Mouse (Mus musculus) neural tube, embryonic 13.5 days (tissue): ENCODE measurements around the gene Kcnv2. TPM values are rescaled to one million over a fixed set of nuclear protein-coding genes. Genes with fewer than 3 reads are reported as not detected.

Source experiments
- ATAC-seq: fragments of 200-750 bp; cut with Nextera tagmentation; 2 replicates; pipeline ENCODE4 v1.8.0; 2017; ENCODE audit warnings: low read depth, mild to moderate bottlenecking, moderate TSS enrichment, moderate library complexity
- H3K27ac ChIP-seq: fragments of 300-500 bp; sonication (generic); replicated peaks from 2 replicates; pipeline ENCODE4 v1.5.1; 2015; ENCODE audit warnings: moderate library complexity, mild to moderate bottlenecking, inconsistent platforms
- H3K27me3 ChIP-seq: fragments of 300-500 bp; sonication (generic); 2 replicates; pipeline ENCODE4 v1.6.1; 2015; ENCODE audit warnings: mild to moderate bottlenecking, inconsistent platforms
- H3K36me3 ChIP-seq: fragments of 300-500 bp; sonication (generic); 2 replicates; pipeline ENCODE4 v1.6.1; 2015; ENCODE audit warnings: mild to moderate bottlenecking, inconsistent platforms
- H3K4me1 ChIP-seq: fragments of 300-500 bp; sonication (generic); replicated peaks from 2 replicates; pipeline ENCODE4 v1.6.1; 2015; ENCODE audit warnings: inconsistent platforms
- H3K4me2 ChIP-seq: fragments of 300-500 bp; sonication (generic); 2 replicates; pipeline ENCODE4 v1.6.1; 2015; ENCODE audit warnings: inconsistent platforms, mild to moderate bottlenecking, moderate library complexity
- H3K4me3 ChIP-seq: fragments of 300-500 bp; sonication (generic); 2 replicates; pipeline ENCODE4 v1.5.1; 2015; ENCODE audit warnings: mild to moderate bottlenecking, inconsistent platforms
- H3K9ac ChIP-seq: fragments of 300-500 bp; sonication (generic); 2 replicates; pipeline ENCODE4 v1.6.1; 2015; ENCODE audit warnings: moderate library complexity, mild to moderate bottlenecking, inconsistent platforms
- H3K9me3 ChIP-seq: fragments of 300-500 bp; sonication (generic); 2 replicates; pipeline ENCODE4 v1.6.1; 2016; ENCODE audit warnings: inconsistent platforms
- WGBS: fragments of 180-500 bp; shearing (Covaris S2); methylation state at CpG from one replicate; pipeline ENCODE4 v1.1.7; 2015; 5-methylcytosine and 5-hydroxymethylcytosine counted together
- polyA plus RNA-seq: library from polyadenylated mRNA; unstranded; fragments of >200 nt; fragmentation: Nextera tagmentation; extraction: Ambion mirVana; gene quantifications from 2 replicates; pipeline ENCODE4 v1.2.1, GENCODE M21; 2015

The Kcnv2 gene
- not detected in 2 replicates for polyA plus RNA-seq

GRCm38 (mm10) chr19:27322281-27322680, at the start of gene Kcnv2:
Kcnv2 (plus strand) TSS chr19:27322588.
- 0 out of 2 replicates have a peak, but pooled peaks cover 3% of the 10 kb centered on the region for H3K9me3 ChIP-seq
- H3K27me3 ChIP-seq: no peaks in the 10 kb centered on the region
- no peaks in the 10 kb centered on the region for H3K4me1 ChIP-seq
- H3K36me3 ChIP-seq: no peaks in the 10 kb centered on the region
- H3K9ac ChIP-seq: no peak within 1 kb of the TSS
- no peak for ATAC-seq
- H3K27ac ChIP-seq: no peak within 1 kb of the TSS
- H3K4me3 ChIP-seq: no peak within 1 kb of the TSS
- WGBS: 51% methylated on average over 5 of the region's 5 CpGs
- no peak within 1 kb of the TSS for H3K4me2 ChIP-seq

DNA sequence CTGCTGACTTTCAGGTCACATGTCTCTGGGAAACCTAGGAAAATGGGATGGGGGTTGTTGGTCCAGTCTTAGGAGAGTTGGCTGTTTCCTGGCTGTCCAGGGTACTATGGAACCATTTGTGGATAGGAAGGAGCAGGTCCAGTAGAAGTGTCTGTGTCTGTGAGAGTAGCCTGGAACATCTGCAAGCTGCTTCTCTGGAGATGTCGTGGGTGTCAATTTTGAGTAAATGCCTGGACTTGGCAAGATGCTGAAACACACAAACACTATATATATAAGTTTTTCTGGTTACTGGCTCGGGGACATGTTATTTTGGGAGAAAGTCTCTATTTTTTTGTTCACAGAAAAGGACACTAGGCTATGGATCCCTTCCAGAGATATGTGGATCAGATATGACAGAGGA, 49.0 kb upstream of the Kcnv2 start:
- no peak overlapping the region for H3K27ac ChIP-seq
- H3K9ac ChIP-seq: no peak overlapping the region
- H3K4me3 ChIP-seq: no peak overlapping the region
- H3K27me3 ChIP-seq: no peaks in the 10 kb centered on the region
- no peaks in the 10 kb centered on the region for H3K9me3 ChIP-seq
- 85% methylated on average over 2 of the region's 2 CpGs for WGBS
- no peaks in the 10 kb centered on the region for H3K36me3 ChIP-seq
- ATAC-seq: no peak
- no peak overlapping the region for H3K4me2 ChIP-seq
- no peaks in the 10 kb centered on the region for H3K4me1 ChIP-seq

GRCm38 (mm10) chr19:27274382-27274781, 48.0 kb upstream of the Kcnv2 start:
- no peak overlapping the region for H3K4me2 ChIP-seq
- no peak for ATAC-seq
- H3K4me3 ChIP-seq: no peak overlapping the region
- H3K4me1 ChIP-seq: no peaks in the 10 kb centered on the region
- no peaks in the 10 kb centered on the region for H3K27me3 ChIP-seq
- WGBS: 91% methylated on average over 1 of the region's 1 CpGs
- H3K9me3 ChIP-seq: no peaks in the 10 kb centered on the region
- H3K9ac ChIP-seq: no peak overlapping the region
- H3K27ac ChIP-seq: no peak overlapping the region
- H3K36me3 ChIP-seq: no peaks in the 10 kb centered on the region

GRCm38 (mm10) chr19:27279174-27279573, 43.2 kb upstream of the Kcnv2 start:
- H3K4me1 ChIP-seq: no peaks in the 10 kb centered on the region
- no peaks in the 10 kb centered on the region for H3K27me3 ChIP-seq
- no peaks in the 10 kb centered on the region for H3K9me3 ChIP-seq
- no peak for ATAC-seq
- H3K4me3 ChIP-seq: no peak overlapping the region
- no peak overlapping the region for H3K27ac ChIP-seq
- no peak overlapping the region for H3K9ac ChIP-seq
- WGBS: 94% methylated on average over 2 of the region's 2 CpGs
- H3K36me3 ChIP-seq: no peaks in the 10 kb centered on the region
- H3K4me2 ChIP-seq: no peak overlapping the region

DNA sequence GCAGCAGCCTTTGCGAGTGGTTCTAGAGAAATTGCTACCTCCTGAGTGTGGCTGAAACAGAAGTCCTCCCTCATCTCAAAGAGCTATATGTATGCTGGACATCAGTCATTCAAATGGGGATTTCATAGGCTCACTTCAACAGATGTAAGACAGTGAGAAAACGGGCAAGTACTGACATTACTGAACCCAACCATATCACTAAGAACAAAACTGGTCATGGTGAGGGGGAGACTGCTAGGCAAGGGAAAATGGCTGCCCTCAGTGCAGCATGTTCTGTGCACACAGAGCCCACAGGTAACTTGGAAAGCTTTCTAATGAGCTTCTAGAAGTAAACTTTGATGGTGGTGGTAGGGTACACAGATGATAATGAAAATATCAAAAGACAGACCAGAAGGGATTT, 12.3 kb upstream of the Kcnv2 start:
- H3K27ac ChIP-seq: no peak overlapping the region
- no peaks in the 10 kb centered on the region for H3K36me3 ChIP-seq
- ATAC-seq: no peak
- H3K4me3 ChIP-seq: no peak overlapping the region
- H3K4me2 ChIP-seq: no peak overlapping the region
- H3K9me3 ChIP-seq: no peaks in the 10 kb centered on the region
- no peaks in the 10 kb centered on the region; the same call in 1 of the 2 replicates for H3K27me3 ChIP-seq
- H3K4me1 ChIP-seq: no peaks in the 10 kb centered on the region
- no peak overlapping the region for H3K9ac ChIP-seq
- 99% methylated on average over 2 of the region's 2 CpGs for WGBS

DNA sequence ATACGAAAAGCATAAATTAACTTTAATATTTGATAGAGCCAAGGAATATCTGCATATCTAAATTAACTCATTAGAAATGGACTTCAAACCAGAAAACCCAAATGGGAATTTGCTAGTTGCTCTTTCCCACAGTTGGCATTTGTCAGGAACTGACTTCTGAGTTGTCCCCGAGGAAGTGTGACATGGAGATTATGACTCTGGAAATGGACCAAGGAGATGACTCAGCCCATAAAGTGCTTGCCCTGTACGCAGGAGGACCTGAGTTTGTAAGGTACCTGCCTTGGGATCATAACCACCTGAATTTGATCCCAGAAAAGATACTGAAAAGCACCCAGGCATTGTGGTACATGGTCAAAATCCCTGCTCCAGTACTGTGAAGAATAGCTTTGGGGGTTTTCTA, 11.1 kb upstream of the Kcnv2 start:
- Histone ChIP-seq H3K4me2 (no peak overlapping the region), H3K4me3 (no peak overlapping the region), H3K9ac (no peak overlapping the region), H3K9me3 (no peaks in the 10 kb centered on the region), H3K36me3 (no peaks in the 10 kb centered on the region), H3K27ac (no peak overlapping the region), H3K4me1 (no peaks in the 10 kb centered on the region), H3K27me3 (no peaks in the 10 kb centered on the region; the same call in 1 of the 2 replicates)
- WGBS: 89% methylated on average over 3 of the region's 3 CpGs
- ATAC-seq: no peak

GRCm38 (mm10) chr19:27312266-27313079, 9.9 kb upstream of the Kcnv2 start:
- ATAC-seq: no peak
- Histone ChIP-seq H3K9ac (no peak overlapping the region), H3K27me3 (no peaks in the 10 kb centered on the region; the same call in 1 of the 2 replicates), H3K4me2 (no peak overlapping the region), H3K9me3 (no peaks in the 10 kb centered on the region), H3K4me1 (no peaks in the 10 kb centered on the region), H3K27ac (no peak overlapping the region), H3K36me3 (no peaks in the 10 kb centered on the region), H3K4me3 (no peak overlapping the region)
- 92% methylated on average over 11 of the region's 11 CpGs for WGBS

DNA sequence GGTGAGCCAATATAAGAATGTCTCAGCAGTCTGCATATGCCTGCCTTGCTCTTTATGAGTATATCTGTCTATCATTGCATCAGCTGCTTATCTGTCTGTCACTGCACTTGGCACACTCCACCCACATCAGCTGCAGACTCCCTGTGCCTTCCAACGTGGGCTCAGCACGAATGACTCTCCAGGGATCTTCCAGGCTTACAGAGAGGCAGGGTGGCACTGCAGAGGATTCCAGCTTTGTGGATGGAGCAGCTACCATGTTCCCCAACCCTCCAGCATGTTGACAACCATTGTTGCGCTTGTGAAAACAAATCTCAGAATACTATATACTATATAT, 9.3 kb upstream of the Kcnv2 start:
- no peak overlapping the region for H3K27ac ChIP-seq
- no peak overlapping the region for H3K4me3 ChIP-seq
- H3K9me3 ChIP-seq: no peaks in the 10 kb centered on the region
- no peak overlapping the region for H3K4me2 ChIP-seq
- no peak overlapping the region for H3K9ac ChIP-seq
- WGBS: 77% methylated on average over 3 of the region's 3 CpGs
- H3K27me3 ChIP-seq: no peaks in the 10 kb centered on the region; the same call in 1 of the 2 replicates
- H3K36me3 ChIP-seq: no peaks in the 10 kb centered on the region
- no peak for ATAC-seq
- no peaks in the 10 kb centered on the region for H3K4me1 ChIP-seq

DNA sequence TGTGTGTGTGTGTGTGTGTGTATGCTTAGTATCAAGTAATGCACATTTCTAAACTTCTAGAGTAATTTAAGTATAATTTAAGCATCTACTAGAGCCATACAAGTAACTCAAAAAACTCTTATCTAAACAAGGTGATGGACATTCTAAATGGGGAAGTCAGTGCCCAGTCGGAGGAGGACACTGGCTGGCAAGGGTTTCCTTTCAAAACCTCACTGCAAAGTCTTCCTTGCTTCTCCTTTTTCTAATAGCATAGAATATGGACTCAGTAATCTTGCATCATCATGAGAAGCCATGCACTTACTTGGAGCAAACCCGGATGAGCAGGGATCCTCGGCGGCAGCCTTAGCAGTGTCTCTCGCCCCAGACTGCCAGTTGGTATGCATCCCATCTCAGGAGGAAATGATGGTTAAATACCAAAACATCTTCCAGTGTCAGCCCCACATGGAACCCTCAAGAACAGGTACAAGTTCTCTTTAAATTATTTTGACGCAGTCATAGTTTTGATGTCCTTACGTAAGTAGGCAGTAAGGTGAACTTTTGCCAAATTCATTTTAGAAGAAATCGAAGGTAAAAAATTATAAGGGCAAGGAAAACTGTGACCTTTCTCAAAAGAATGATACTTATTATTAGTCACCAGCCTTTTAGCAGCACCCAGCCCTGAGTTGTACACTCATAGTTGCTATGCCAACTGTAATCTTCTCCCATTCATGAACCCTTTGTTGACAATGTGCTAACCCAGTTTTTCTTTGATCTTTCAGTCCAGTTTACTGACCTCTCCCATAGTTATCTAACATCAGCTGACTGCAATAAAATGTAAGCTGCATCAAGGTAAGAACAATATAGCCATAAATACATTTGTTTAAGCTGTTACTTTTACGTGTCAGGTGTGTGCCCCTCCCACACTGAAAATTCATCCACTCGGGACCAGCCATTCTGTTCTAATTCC, 5.8 kb upstream of the Kcnv2 start:
- H3K9ac ChIP-seq: no peak overlapping the region
- no peak overlapping the region for H3K27ac ChIP-seq
- no peak for ATAC-seq
- H3K4me3 ChIP-seq: no peak overlapping the region
- H3K36me3 ChIP-seq: no peaks in the 10 kb centered on the region
- 77% methylated on average over 10 of the region's 10 CpGs for WGBS
- no peak overlapping the region for H3K4me2 ChIP-seq
- no peaks in the 10 kb centered on the region for H3K9me3 ChIP-seq
- no peaks in the 10 kb centered on the region for H3K4me1 ChIP-seq
- H3K27me3 ChIP-seq: no peaks in the 10 kb centered on the region

GRCm38 (mm10) chr19:27317337-27317736, 5.1 kb upstream of the Kcnv2 start:
- Histone ChIP-seq H3K27me3 (no peaks in the 10 kb centered on the region), H3K36me3 (no peaks in the 10 kb centered on the region), H3K9me3 (no peaks in the 10 kb centered on the region), H3K4me2 (no peak overlapping the region), H3K4me1 (no peaks in the 10 kb centered on the region), H3K4me3 (no peak overlapping the region), H3K9ac (no peak overlapping the region), H3K27ac (no peak overlapping the region)
- WGBS: 40% methylated on average over 5 of the region's 5 CpGs
- no peak for ATAC-seq

GRCm38 (mm10) chr19:27322911-27323627, 681 bp downstream of the Kcnv2 start:
- Histone ChIP-seq H3K9me3 (0 out of 2 replicates have a peak, but pooled peaks cover 3% of the 10 kb centered on the region), H3K4me2 (no peak overlapping the region), H3K4me3 (no peak overlapping the region), H3K9ac (no peak overlapping the region), H3K27ac (no peak overlapping the region), H3K27me3 (no peaks in the 10 kb centered on the region), H3K4me1 (no peaks in the 10 kb centered on the region), H3K36me3 (no peaks in the 10 kb centered on the region)
- ATAC-seq: no peak
- 95% methylated on average over 42 of the region's 42 CpGs for WGBS

GRCm38 (mm10) chr19:27325558-27325957, 3.2 kb downstream of the Kcnv2 start:
- whole genome bisulfite sequencing: 80% methylated on average over 6 of the region's 6 CpGs
- H3K9me3 ChIP-seq: 0 out of 2 replicates have a peak, but pooled peaks cover 3% of the 10 kb centered on the region
- no peaks in the 10 kb centered on the region for H3K36me3 ChIP-seq
- no peaks in the 10 kb centered on the region for H3K27me3 ChIP-seq
- H3K4me3 ChIP-seq: no peak overlapping the region
- ATAC-seq: no peak
- no peak overlapping the region for H3K9ac ChIP-seq
- no peaks in the 10 kb centered on the region for H3K4me1 ChIP-seq
- H3K27ac ChIP-seq: no peak overlapping the region
- H3K4me2 ChIP-seq: no peak overlapping the region
